Mouse (Mus musculus) ES-Bruce4 (cell line): ENCODE data around the gene C1qa.

Experiments
- CTCF ChIP-seq: IDR thresholded peaks from one replicate; pipeline ENCODE4 v1.8.1; 2011; ENCODE audit warnings: low read depth, low read length
- EP300 ChIP-seq: IDR thresholded peaks from 2 replicates; pipeline ENCODE4 v1.6.1; 2011; ENCODE audit warnings: low read depth, low read length; ENCODE audit not compliant: insufficient read depth
- POLR2A ChIP-seq: IDR thresholded peaks from one replicate; pipeline ENCODE4 v1.8.1; 2011; ENCODE audit warnings: low read length; ENCODE audit not compliant: insufficient read depth

DNA sequence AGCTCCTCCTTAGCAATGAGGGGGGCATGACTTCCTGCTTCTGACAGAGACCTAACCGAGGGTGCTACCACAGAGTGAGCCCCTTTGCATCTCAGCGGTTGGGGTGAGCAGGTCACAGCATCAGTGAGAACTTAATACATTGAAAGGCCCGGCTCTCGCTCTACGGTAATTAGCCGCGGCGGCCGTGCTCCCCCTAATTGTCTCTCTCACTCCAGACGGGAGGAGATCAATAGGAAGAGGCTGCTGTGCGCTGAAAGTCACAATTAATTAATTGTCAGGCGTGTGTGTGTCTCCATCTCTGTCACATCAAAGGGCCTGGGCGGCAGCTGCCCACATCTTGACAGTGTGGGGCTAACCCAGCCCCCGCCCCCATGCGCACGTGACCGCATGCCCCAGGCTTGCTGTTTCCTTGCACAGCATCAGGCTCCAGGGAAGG is 12.6 kb upstream of the C1qa start:
- TF ChIP-seq CTCF (no peak), EP300 (no peak), POLR2A (no peak)
